Mouse (Mus musculus): ENCODE measurements around the gene Fndc3b. TPM values are rescaled to one million over a fixed set of nuclear protein-coding genes. Genes with fewer than 3 reads are reported as not detected.

Gene Fndc3b
- polyA plus RNA-seq, 1 experiment, result 0.78 TPM

GRCm38 (mm10) chr3:27370125-27370524 is 341.0 kb downstream of the Fndc3b start:
- Histone ChIP-seq H3K9me3 (peaks cover 7% of the 10 kb centered on the region; the same call in 1 of the 2 replicates), H3K4me1 (peaks cover 13% of the 10 kb centered on the region; the same call in 1 of the 2 replicates), H3K4me3 (replicated peaks) (no peak overlapping the region), H3K36me3 (replicated peaks; ENCODE audit: low read length) (no peaks in the 10 kb centered on the region), H3K27me3 (replicated peaks) (peaks cover 33% of the 10 kb centered on the region)
- TF ChIP-seq FLI1 (IDR thresholded peaks at IDR 0.05; ENCODE audit: low read length) (no peak), GATA1 (IDR thresholded peaks at IDR 0.05; ENCODE audit: borderline replicate concordance, low read length) (no peak)

Other genes with a start within 250 kb of the Fndc3b start
- not detected in 2 replicates for gene Tmem212, start 185.1 kb upstream of the Fndc3b start, polyA plus RNA-seq (2012; ENCODE audit: insufficient read depth, low replicate concordance)
- 0.20 TPM in 1 of 2 replicates, not detected in the other for gene Pld1, start 227.4 kb upstream of the Fndc3b start, polyA plus RNA-seq (2012; ENCODE audit: insufficient read depth, low replicate concordance)